8 mouse cellular contexts compared by ENCODE assay signal in the genomic region with DNA sequence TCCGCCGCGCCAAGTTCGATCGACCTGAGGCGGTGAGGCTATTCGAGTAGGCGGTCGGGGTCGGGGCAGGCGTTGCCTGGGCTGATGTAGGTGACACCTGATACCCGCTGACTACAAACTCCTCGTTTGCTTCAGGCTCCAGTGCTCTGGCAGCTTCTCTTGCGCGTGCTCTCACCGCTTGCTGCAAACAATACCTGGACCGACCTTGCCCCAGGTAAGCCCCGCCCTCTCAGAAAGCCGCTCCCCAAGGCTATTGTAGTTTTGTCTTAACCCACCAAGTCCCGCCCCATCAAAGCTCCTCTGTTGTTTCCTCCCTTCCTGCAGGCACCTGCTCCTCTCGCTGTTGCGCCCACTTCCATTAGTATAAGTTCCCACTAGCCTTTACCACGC. TPM values are rescaled to one million over a fixed set of nuclear protein-coding genes. Genes with fewer than 3 reads are reported as not detected.
DNase-seq lines count a peak whose midpoint lies in the region; ATAC-seq lines count a peak whose summit lies in the region.

No protein-coding gene starts in this region.

- under 1% methylated on average over 23 of the region's 23 CpGs for WGBS in lung, embryonic 16.5 days
- under 1% methylated on average over 23 of the region's 23 CpGs for WGBS in embryonic facial prominence, embryonic 13.5 days
- under 1% methylated on average over 23 of the region's 23 CpGs for WGBS in limb, embryonic 11.5 days
- WGBS in stomach, embryonic 15.5 days: under 1% methylated on average over 23 of the region's 23 CpGs

- H3K27ac ChIP-seq in lung, embryonic 16.5 days (ENCODE audit: low read length): peak overlapping the region; percentile 87
- H3K27ac ChIP-seq in embryonic facial prominence, embryonic 13.5 days: peak overlapping the region; percentile 66
- no peak overlapping the region for H3K27ac ChIP-seq in limb, embryonic 11.5 days (replicated peaks; ENCODE audit: low read depth, low read length)
- H3K27ac ChIP-seq in stomach, embryonic 15.5 days: peak overlapping the region; percentile 71

- peak overlapping the region; percentile 88 for H3K4me2 ChIP-seq in lung, embryonic 16.5 days (ENCODE audit: low read depth, low read length)
- H3K4me2 ChIP-seq in embryonic facial prominence, embryonic 13.5 days: peak overlapping the region; percentile 91
- peak overlapping the region; percentile 81 for H3K4me2 ChIP-seq in limb, embryonic 11.5 days (ENCODE audit: low read depth, severe bottlenecking)
- peak overlapping the region; percentile 69 for H3K4me2 ChIP-seq in stomach, embryonic 15.5 days

- H3K4me3 ChIP-seq in lung, embryonic 16.5 days (ENCODE audit: low read length): peak overlapping the region; percentile 84
- H3K4me3 ChIP-seq in embryonic facial prominence, embryonic 13.5 days: peak overlapping the region; percentile 70
- peak overlapping the region; percentile 62 for H3K4me3 ChIP-seq in limb, embryonic 11.5 days (ENCODE audit: low read depth, low read length)
- peak overlapping the region; percentile 56 for H3K4me3 ChIP-seq in stomach, embryonic 15.5 days (replicated peaks)

- DNase-seq in lung, postnatal 10 days: no peak
- DNase-seq in limb, embryonic 11.5 days (ENCODE audit: low spot score): no peak
- no peak for DNase-seq in urinary bladder, postnatal 25 days (ENCODE audit: low spot score)
- no peak for DNase-seq in adrenal gland, postnatal 10 days

- peaks cover 20% of the 10 kb centered on the region for H3K4me1 ChIP-seq in lung, embryonic 16.5 days (replicated peaks; ENCODE audit: control insufficient read depth, insufficient read depth, low read length)
- H3K4me1 ChIP-seq in embryonic facial prominence, embryonic 13.5 days: peaks cover 33% of the 10 kb centered on the region
- peaks cover 9% of the 10 kb centered on the region for H3K4me1 ChIP-seq in limb, embryonic 11.5 days (ENCODE audit: control insufficient read depth, insufficient read depth, low read length)
- H3K4me1 ChIP-seq in stomach, embryonic 15.5 days: peaks cover 30% of the 10 kb centered on the region

- peaks cover 7% of the 10 kb centered on the region for H3K36me3 ChIP-seq in lung, embryonic 16.5 days (ENCODE audit: control insufficient read depth, insufficient read depth, low read length)
- peaks cover 13% of the 10 kb centered on the region; the same call in 1 of the 2 replicates for H3K36me3 ChIP-seq in embryonic facial prominence, embryonic 13.5 days
- 0 out of 2 replicates have a peak, but pooled peaks cover 2% of the 10 kb centered on the region for H3K36me3 ChIP-seq in limb, embryonic 11.5 days (ENCODE audit: control insufficient read depth, insufficient read depth, low read length)
- H3K36me3 ChIP-seq in stomach, embryonic 15.5 days: no peaks in the 10 kb centered on the region

- no peak for ATAC-seq in lung, embryonic 16.5 days (ENCODE audit: low read depth)
- no peak; the same call in 1 of the 2 replicates for ATAC-seq in embryonic facial prominence, embryonic 13.5 days (ENCODE audit: insufficient number of reproducible peaks, insufficient read depth, low FRiP score, low TSS enrichment, low read depth)
- ATAC-seq in limb, embryonic 11.5 days (ENCODE audit: insufficient number of reproducible peaks, low FRiP score, low TSS enrichment, low read depth): no peak
- ATAC-seq in stomach, embryonic 15.5 days (ENCODE audit: insufficient read depth, low FRiP score, low read depth): peak; percentile 23; the same call in 1 of the 2 replicates
- no peak for ATAC-seq in activated CD4-positive, CD25-positive, alpha-beta regulatory T cell, adult 4 months

- no peaks in the 10 kb centered on the region for H3K27me3 ChIP-seq in lung, embryonic 16.5 days (ENCODE audit: control insufficient read depth, insufficient read depth, low read depth, low read length)
- peaks cover 9% of the 10 kb centered on the region for H3K27me3 ChIP-seq in embryonic facial prominence, embryonic 13.5 days
- H3K27me3 ChIP-seq in limb, embryonic 11.5 days (ENCODE audit: control insufficient read depth, insufficient read depth, low read length): 0 out of 2 replicates have a peak, but pooled peaks cover 2% of the 10 kb centered on the region
- 0 out of 2 replicates have a peak, but pooled peaks cover 6% of the 10 kb centered on the region for H3K27me3 ChIP-seq in stomach, embryonic 15.5 days (replicated peaks)

- H3K9ac ChIP-seq in lung, embryonic 16.5 days (ENCODE audit: low read length): peak overlapping the region; percentile 75
- peak overlapping the region; percentile 71 for H3K9ac ChIP-seq in embryonic facial prominence, embryonic 13.5 days
- H3K9ac ChIP-seq in limb, embryonic 11.5 days (ENCODE audit: low read length): peak overlapping the region; percentile 50
- peak overlapping the region; percentile 32 for H3K9ac ChIP-seq in stomach, embryonic 15.5 days

- no peaks in the 10 kb centered on the region for H3K9me3 ChIP-seq in lung, embryonic 16.5 days (ENCODE audit: control insufficient read depth, low read length)
- H3K9me3 ChIP-seq in embryonic facial prominence, embryonic 13.5 days: no peaks in the 10 kb centered on the region
- no peaks in the 10 kb centered on the region for H3K9me3 ChIP-seq in limb, embryonic 11.5 days (ENCODE audit: control insufficient read depth, low read length)
- H3K9me3 ChIP-seq in stomach, embryonic 15.5 days: no peaks in the 10 kb centered on the region

RNA-seq across cellular contexts. Expression of a gene that starts 0.3 kb away (rescaled TPM):
- 31.4 and 34.5 TPM in 2 replicates for polyA plus RNA-seq in lung, embryonic 16.5 days (2015; fragmentation: Nextera tagmentation; extraction: Ambion mirVana)
- polyA plus RNA-seq in embryonic facial prominence, embryonic 13.5 days (2015; fragmentation: Nextera tagmentation; extraction: Ambion mirVana): 32.0 and 33.9 TPM in 2 replicates
- polyA plus RNA-seq in limb, embryonic 11.5 days (2014; fragmentation: Nextera tagmentation; extraction: Ambion mirVana): 39.9 and 41.3 TPM in 2 replicates
- 26.0 and 32.1 TPM in 2 replicates for polyA plus RNA-seq in stomach, embryonic 15.5 days (2015; fragmentation: Nextera tagmentation; extraction: Ambion mirVana)
- polyA plus RNA-seq in activated CD4-positive, CD25-positive, alpha-beta regulatory T cell, adult 4 months (2017; shearing (Covaris generic)): 1 to 10 TPM; 3.5 to 5.0 TPM
- total RNA-seq in adrenal gland, postnatal 10 days (2021): 1 to 10 TPM; 3.1 to 5.4 TPM

RNA-seq across cellular contexts. Expression of a gene that starts 10.4 kb away (rescaled TPM):
- polyA plus RNA-seq in lung, embryonic 16.5 days (2015; fragmentation: Nextera tagmentation; extraction: Ambion mirVana): 565 and 642 TPM in 2 replicates
- polyA plus RNA-seq in embryonic facial prominence, embryonic 13.5 days (2015; fragmentation: Nextera tagmentation; extraction: Ambion mirVana): 224 and 230 TPM in 2 replicates
- 56.2 and 62.8 TPM in 2 replicates for polyA plus RNA-seq in limb, embryonic 11.5 days (2014; fragmentation: Nextera tagmentation; extraction: Ambion mirVana)
- polyA plus RNA-seq in stomach, embryonic 15.5 days (2015; fragmentation: Nextera tagmentation; extraction: Ambion mirVana): 312 and 313 TPM in 2 replicates
- 1,000 to 10,000 TPM; 1,240 to 2,098 TPM for polyA plus RNA-seq in activated CD4-positive, CD25-positive, alpha-beta regulatory T cell, adult 4 months (2017; shearing (Covaris generic))
- 100 to 1,000 TPM; 151 to 176 TPM for total RNA-seq in adrenal gland, postnatal 10 days (2021)

RNA-seq across cellular contexts. Expression of a gene that starts 16.5 kb away (rescaled TPM):
- polyA plus RNA-seq in lung, embryonic 16.5 days (2015; fragmentation: Nextera tagmentation; extraction: Ambion mirVana): 550 and 593 TPM in 2 replicates
- 63.4 and 72.3 TPM in 2 replicates for polyA plus RNA-seq in embryonic facial prominence, embryonic 13.5 days (2015; fragmentation: Nextera tagmentation; extraction: Ambion mirVana)
- 49.7 and 53.8 TPM in 2 replicates for polyA plus RNA-seq in limb, embryonic 11.5 days (2014; fragmentation: Nextera tagmentation; extraction: Ambion mirVana)
- 125 and 130 TPM in 2 replicates for polyA plus RNA-seq in stomach, embryonic 15.5 days (2015; fragmentation: Nextera tagmentation; extraction: Ambion mirVana)
- 1 to 10 TPM; 4.5 to 5.6 TPM for polyA plus RNA-seq in activated CD4-positive, CD25-positive, alpha-beta regulatory T cell, adult 4 months (2017; shearing (Covaris generic))
- 100 to 1,000 TPM; 184 to 199 TPM for total RNA-seq in adrenal gland, postnatal 10 days (2021)

RNA-seq across cellular contexts. Expression of a gene that starts 29.2 kb away (rescaled TPM):
- 4.7 and 5.8 TPM in 2 replicates for polyA plus RNA-seq in lung, embryonic 16.5 days (2015; fragmentation: Nextera tagmentation; extraction: Ambion mirVana)
- polyA plus RNA-seq in embryonic facial prominence, embryonic 13.5 days (2015; fragmentation: Nextera tagmentation; extraction: Ambion mirVana): 16.6 and 18.0 TPM in 2 replicates
- polyA plus RNA-seq in limb, embryonic 11.5 days (2014; fragmentation: Nextera tagmentation; extraction: Ambion mirVana): 8.0 and 12.0 TPM in 2 replicates
- 8.4 and 10.5 TPM in 2 replicates for polyA plus RNA-seq in stomach, embryonic 15.5 days (2015; fragmentation: Nextera tagmentation; extraction: Ambion mirVana)
- polyA plus RNA-seq in activated CD4-positive, CD25-positive, alpha-beta regulatory T cell, adult 4 months (2017; shearing (Covaris generic)): not detected
- 1 to 10 TPM; 3.0 to 3.1 TPM for total RNA-seq in adrenal gland, postnatal 10 days (2021)

RNA-seq across cellular contexts. Expression of a gene that starts 58.5 kb away (rescaled TPM):
- 11.2 and 12.2 TPM in 2 replicates for polyA plus RNA-seq in lung, embryonic 16.5 days (2015; fragmentation: Nextera tagmentation; extraction: Ambion mirVana)
- polyA plus RNA-seq in embryonic facial prominence, embryonic 13.5 days (2015; fragmentation: Nextera tagmentation; extraction: Ambion mirVana): 18.5 and 18.6 TPM in 2 replicates
- polyA plus RNA-seq in limb, embryonic 11.5 days (2014; fragmentation: Nextera tagmentation; extraction: Ambion mirVana): 24.2 and 26.4 TPM in 2 replicates
- 11.2 and 12.2 TPM in 2 replicates for polyA plus RNA-seq in stomach, embryonic 15.5 days (2015; fragmentation: Nextera tagmentation; extraction: Ambion mirVana)
- polyA plus RNA-seq in activated CD4-positive, CD25-positive, alpha-beta regulatory T cell, adult 4 months (2017; shearing (Covaris generic)): 10 to 100 TPM; 12.9 to 16.0 TPM
- total RNA-seq in adrenal gland, postnatal 10 days (2021): 10 to 100 TPM; 78.1 to 85.9 TPM
